Mouse (Mus musculus): ENCODE results near the gene Hist1h3c. TPM values are rescaled to one million over a fixed set of nuclear protein-coding genes. Genes with fewer than 3 reads are reported as not detected.
"Not testable (repeated sequence)": the region's sequence is repeated elsewhere in the genome, so short reads cannot be mapped to it uniquely, and the experiment has no call there.

The Hist1h3c gene
- polyA plus RNA-seq, 1 experiment = 2.5 TPM

DNA sequence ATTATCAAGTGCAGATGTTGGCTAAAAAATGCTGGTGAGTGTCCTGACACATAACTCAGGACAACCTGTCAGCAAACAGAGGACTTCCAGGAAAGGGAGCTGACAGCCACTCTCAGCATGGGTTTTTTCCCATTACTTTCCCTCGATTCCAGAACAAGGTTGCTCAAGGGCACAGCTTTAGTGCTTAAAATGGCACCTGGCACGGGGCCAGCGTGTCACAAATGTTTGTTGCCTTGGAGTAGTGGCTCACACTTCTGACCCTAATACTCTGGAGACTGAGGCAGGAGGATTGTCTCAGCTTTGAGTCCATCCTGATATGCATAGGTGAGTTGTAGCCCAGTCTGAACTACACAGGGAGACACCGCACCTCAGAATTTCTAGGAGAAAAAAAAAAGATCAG lies 36.7 kb downstream of the Hist1h3c start:
- Histone ChIP-seq H3ac (ENCODE audit: control insufficient read depth, insufficient read length) (no peak overlapping the region), H3K36me3 (ENCODE audit: control insufficient read depth, insufficient read depth) (no peaks in the 10 kb centered on the region), H3K79me2 (ENCODE audit: control insufficient read depth, insufficient read depth) (no peaks in the 10 kb centered on the region), H3K4me3 (no peak overlapping the region), H3K4me2 (ENCODE audit: low read depth) (no peak overlapping the region), H3K27me3 (ENCODE audit: control insufficient read depth, insufficient read depth, insufficient read length) (no peaks in the 10 kb centered on the region)
- no peak for TF ChIP-seq MYOD1 (IDR thresholded peaks at IDR 0.05; ENCODE audit: control insufficient read depth in 1 of 3, insufficient read length in 2 of 3, low read depth in 2 of 3)
- TF ChIP-seq CEBPB (IDR thresholded peaks at IDR 0.05; ENCODE audit: insufficient read depth, poor library complexity, severe bottlenecking) = no peak
- TF ChIP-seq E2F4 (IDR thresholded peaks at IDR 0.05; ENCODE audit: insufficient read depth) = no peak
- TF ChIP-seq TCF12 (IDR thresholded peaks at IDR 0.05; ENCODE audit: insufficient read depth, poor library complexity, severe bottlenecking) = no peak
- no peak for TF ChIP-seq SRF (IDR thresholded peaks at IDR 0.05; ENCODE audit: control insufficient read depth, insufficient read length, low read depth)
- no peak for TF ChIP-seq MAX (IDR thresholded peaks at IDR 0.05; ENCODE audit: low read depth)
- no peak for TF ChIP-seq MYOG (IDR thresholded peaks at IDR 0.05; ENCODE audit: control insufficient read depth in 1 of 3, insufficient read depth in 1 of 3, insufficient read length in 2 of 3, low read depth in 2 of 3)
- TF ChIP-seq USF1 (IDR thresholded peaks at IDR 0.05; ENCODE audit: low read depth) = no peak
- no peak for TF ChIP-seq POLR2AphosphoS2 (IDR thresholded peaks at IDR 0.05; ENCODE audit: insufficient read length, low read depth)
- no peak for TF ChIP-seq REST (IDR thresholded peaks at IDR 0.05; ENCODE audit: insufficient read depth, insufficient read length)

GRCm38 (mm10) chr13:23708041-23708440 lies 37.4 kb downstream of the Hist1h3c start:
- H3K27me3 ChIP-seq (ENCODE audit: control insufficient read depth, insufficient read depth, insufficient read length) = no peaks in the 10 kb centered on the region
- no peak overlapping the region for H3K4me3 ChIP-seq
- TF ChIP-seq MYOD1 (IDR thresholded peaks at IDR 0.05; ENCODE audit: control insufficient read depth in 1 of 3, insufficient read length in 2 of 3, low read depth in 2 of 3) = no peak
- TF ChIP-seq TCF12 (IDR thresholded peaks at IDR 0.05; ENCODE audit: insufficient read depth, poor library complexity, severe bottlenecking) = no peak
- TF ChIP-seq POLR2AphosphoS2 (IDR thresholded peaks at IDR 0.05; ENCODE audit: insufficient read length, low read depth) = no peak
- no peak for TF ChIP-seq USF1 (IDR thresholded peaks at IDR 0.05; ENCODE audit: low read depth)
- TF ChIP-seq E2F4 (IDR thresholded peaks at IDR 0.05; ENCODE audit: insufficient read depth) = no peak
- no peak for TF ChIP-seq SRF (IDR thresholded peaks at IDR 0.05; ENCODE audit: control insufficient read depth, insufficient read length, low read depth)
- TF ChIP-seq POLR2A (IDR thresholded peaks at IDR 0.05; ENCODE audit: insufficient read length, low read depth) = no peak
- TF ChIP-seq CEBPB (IDR thresholded peaks at IDR 0.05; ENCODE audit: insufficient read depth, poor library complexity, severe bottlenecking) = no peak
- no peak for TF ChIP-seq MYOG (IDR thresholded peaks at IDR 0.05; ENCODE audit: control insufficient read depth in 1 of 3, insufficient read depth in 1 of 3, insufficient read length in 2 of 3, low read depth in 2 of 3)
- TF ChIP-seq TCF3 (IDR thresholded peaks at IDR 0.05; ENCODE audit: insufficient read length, low read depth) = no peak
- TF ChIP-seq MAX (IDR thresholded peaks at IDR 0.05; ENCODE audit: low read depth) = no peak
- TF ChIP-seq REST (IDR thresholded peaks at IDR 0.05; ENCODE audit: insufficient read depth, insufficient read length) = no peak

GRCm38 (mm10) chr13:23706771-23707170 lies 38.6 kb downstream of the Hist1h3c start:
- Histone ChIP-seq H3K4me3 (no peak overlapping the region), H3K4me2 (ENCODE audit: low read depth) (no peak overlapping the region), H3K36me3 (ENCODE audit: control insufficient read depth, insufficient read depth) (no peaks in the 10 kb centered on the region), H3K27me3 (ENCODE audit: control insufficient read depth, insufficient read depth, insufficient read length) (no peaks in the 10 kb centered on the region), H3K79me2 (ENCODE audit: control insufficient read depth, insufficient read depth) (no peaks in the 10 kb centered on the region), H3ac (ENCODE audit: control insufficient read depth, insufficient read length) (no peak overlapping the region)
- TF ChIP-seq POLR2AphosphoS2 (IDR thresholded peaks at IDR 0.05; ENCODE audit: insufficient read length, low read depth) (no peak), POLR2A (IDR thresholded peaks at IDR 0.05; ENCODE audit: insufficient read length, low read depth) (no peak), SRF (IDR thresholded peaks at IDR 0.05; ENCODE audit: control insufficient read depth, insufficient read length, low read depth) (no peak), TCF12 (IDR thresholded peaks at IDR 0.05; ENCODE audit: insufficient read depth, poor library complexity, severe bottlenecking) (no peak), E2F4 (IDR thresholded peaks at IDR 0.05; ENCODE audit: insufficient read depth) (no peak), CEBPB (IDR thresholded peaks at IDR 0.05; ENCODE audit: insufficient read depth, poor library complexity, severe bottlenecking) (no peak), MYOG (IDR thresholded peaks at IDR 0.05; ENCODE audit: control insufficient read depth in 1 of 3, insufficient read depth in 1 of 3, insufficient read length in 2 of 3, low read depth in 2 of 3) (no peak), MAX (IDR thresholded peaks at IDR 0.05; ENCODE audit: low read depth) (no peak), USF1 (IDR thresholded peaks at IDR 0.05; ENCODE audit: low read depth) (no peak), MYOD1 (IDR thresholded peaks at IDR 0.05; ENCODE audit: control insufficient read depth in 1 of 3, insufficient read length in 2 of 3, low read depth in 2 of 3) (no peak), TCF3 (IDR thresholded peaks at IDR 0.05; ENCODE audit: insufficient read length, low read depth) (no peak), REST (IDR thresholded peaks at IDR 0.05; ENCODE audit: insufficient read depth, insufficient read length) (no peak)

More at GRCm38 (mm10) chr13:23708041-23708440, 37.4 kb downstream of the Hist1h3c start:
- Histone ChIP-seq H3ac (ENCODE audit: control insufficient read depth, insufficient read length) (no peak overlapping the region), H3K79me2 (ENCODE audit: control insufficient read depth, insufficient read depth) (no peaks in the 10 kb centered on the region), H3K36me3 (ENCODE audit: control insufficient read depth, insufficient read depth) (no peaks in the 10 kb centered on the region), H3K4me2 (ENCODE audit: low read depth) (no peak overlapping the region)

DNA sequence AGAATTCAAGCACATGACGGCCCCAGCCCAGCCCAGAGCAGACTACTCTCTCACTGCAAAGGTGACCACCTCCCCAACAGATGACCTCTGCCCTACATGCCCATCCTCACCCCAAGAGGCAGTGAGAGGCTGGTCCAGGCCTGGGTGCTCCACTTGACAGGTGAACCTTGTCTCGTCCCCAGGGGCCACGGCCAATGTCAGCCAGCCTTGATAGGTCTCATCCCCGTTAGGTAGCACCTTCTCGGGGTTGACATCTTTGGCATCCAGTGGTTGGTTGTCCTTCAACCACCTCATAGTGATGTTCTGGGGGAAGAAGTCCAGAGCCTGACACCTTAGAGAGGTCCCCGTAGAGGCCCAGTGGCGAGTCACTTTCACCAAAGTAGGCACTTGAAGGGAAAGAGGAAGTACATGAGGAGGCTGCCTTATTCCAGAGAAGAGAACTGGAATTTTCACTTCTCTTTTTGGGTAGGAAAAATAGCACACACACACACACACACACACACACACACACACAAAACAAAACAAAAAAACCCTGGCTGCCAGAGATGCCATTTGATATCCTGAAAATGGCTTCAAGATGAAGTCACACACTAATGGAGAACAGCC lies 39.5 kb downstream of the Hist1h3c start:
- H3K4me2 ChIP-seq (ENCODE audit: low read depth) = no peak overlapping the region
- no peaks in the 10 kb centered on the region for H3K27me3 ChIP-seq (ENCODE audit: control insufficient read depth, insufficient read depth, insufficient read length)
- no peaks in the 10 kb centered on the region for H3K79me2 ChIP-seq (ENCODE audit: control insufficient read depth, insufficient read depth)
- H3ac ChIP-seq (ENCODE audit: control insufficient read depth, insufficient read length) = no peak overlapping the region
- no peak for TF ChIP-seq E2F4 (IDR thresholded peaks at IDR 0.05; ENCODE audit: insufficient read depth)
- TF ChIP-seq SRF (IDR thresholded peaks at IDR 0.05; ENCODE audit: control insufficient read depth, insufficient read length, low read depth) = no peak
- no peak for TF ChIP-seq POLR2AphosphoS2 (IDR thresholded peaks at IDR 0.05; ENCODE audit: insufficient read length, low read depth)
- TF ChIP-seq MYOG (IDR thresholded peaks at IDR 0.05; ENCODE audit: control insufficient read depth in 1 of 3, insufficient read depth in 1 of 3, insufficient read length in 2 of 3, low read depth in 2 of 3) = no peak
- no peak for TF ChIP-seq REST (IDR thresholded peaks at IDR 0.05; ENCODE audit: insufficient read depth, insufficient read length)
- no peak for TF ChIP-seq TCF3 (IDR thresholded peaks at IDR 0.05; ENCODE audit: insufficient read length, low read depth)
- no peak for TF ChIP-seq USF1 (IDR thresholded peaks at IDR 0.05; ENCODE audit: low read depth)
- TF ChIP-seq CEBPB (IDR thresholded peaks at IDR 0.05; ENCODE audit: insufficient read depth, poor library complexity, severe bottlenecking) = no peak
- no peak for TF ChIP-seq POLR2A (IDR thresholded peaks at IDR 0.05; ENCODE audit: insufficient read length, low read depth)
- no peak for TF ChIP-seq MYOD1 (IDR thresholded peaks at IDR 0.05; ENCODE audit: control insufficient read depth in 1 of 3, insufficient read length in 2 of 3, low read depth in 2 of 3)
- TF ChIP-seq MAX (IDR thresholded peaks at IDR 0.05; ENCODE audit: low read depth) = no peak
- TF ChIP-seq TCF12 (IDR thresholded peaks at IDR 0.05; ENCODE audit: insufficient read depth, poor library complexity, severe bottlenecking) = no peak
- no peak overlapping the region for H3K4me3 ChIP-seq
- no peaks in the 10 kb centered on the region for H3K36me3 ChIP-seq (ENCODE audit: control insufficient read depth, insufficient read depth)

DNA sequence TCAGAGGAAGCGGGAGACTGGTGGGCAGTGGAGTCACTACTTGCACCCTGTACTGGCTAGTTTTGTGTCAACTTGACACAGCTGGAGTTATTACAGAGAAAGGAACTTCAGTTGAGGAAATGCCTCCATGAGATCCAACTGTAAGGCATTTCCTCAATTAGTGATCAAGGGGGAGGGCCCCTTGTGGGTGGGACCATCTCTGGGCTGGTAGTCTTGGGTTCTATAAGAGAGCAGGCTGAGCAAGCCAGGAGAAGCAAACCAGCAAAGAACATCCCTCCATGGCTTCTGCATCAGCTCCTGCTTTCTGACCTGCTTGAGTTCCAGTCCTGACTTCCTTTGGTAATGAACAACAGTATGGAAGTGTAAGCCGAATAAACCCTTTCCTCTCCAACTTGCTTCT lies 42.6 kb downstream of the Hist1h3c start:
- H3K79me2 ChIP-seq (ENCODE audit: control insufficient read depth, insufficient read depth); H3K4me2 ChIP-seq (ENCODE audit: low read depth); H3ac ChIP-seq (ENCODE audit: control insufficient read depth, insufficient read length); H3K4me3 ChIP-seq; H3K27me3 ChIP-seq (ENCODE audit: control insufficient read depth, insufficient read depth, insufficient read length); H3K36me3 ChIP-seq (ENCODE audit: control insufficient read depth, insufficient read depth): not testable (repeated sequence)

All from myocyte (in vitro differentiated cells).